In the genomic region with DNA sequence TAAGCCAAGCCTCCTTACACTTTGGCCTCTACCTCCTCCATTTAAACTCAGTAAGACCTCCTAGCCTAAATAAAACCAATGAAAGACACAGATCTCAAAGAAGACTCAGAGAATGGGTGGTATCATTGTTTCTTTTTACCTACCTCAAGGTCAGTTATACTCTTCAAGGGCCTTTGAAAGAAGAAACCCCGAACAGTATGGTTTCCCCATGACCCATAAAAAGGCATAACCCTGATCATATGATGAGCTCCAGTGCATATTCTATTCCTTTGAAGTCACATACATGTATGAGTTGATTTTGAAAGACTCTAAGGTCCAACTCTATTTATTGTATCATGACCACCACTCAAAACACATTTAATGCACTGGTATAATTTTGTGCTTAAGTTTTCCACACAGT, we compare ENCODE assay signal across 8 mouse cellular contexts. TPM values are rescaled to one million over a fixed set of nuclear protein-coding genes. Genes with fewer than 3 reads are reported as not detected.
DNase-seq lines count a peak whose midpoint lies in the region; ATAC-seq and TF ChIP-seq lines count a peak whose summit lies in the region.

Ell2 (plus strand) TSS at position 301 of the 400 bp plus-strand sequence.

- 0 out of 2 replicates have a peak, but pooled peaks cover 3% of the 10 kb centered on the region for H3K27me3 ChIP-seq in neural tube, embryonic 11.5 days (ENCODE audit: control insufficient read depth, insufficient read depth, low read length)
- H3K27me3 ChIP-seq in erythroblast, embryonic 14.5 days (ENCODE audit: control insufficient read depth): no peaks in the 10 kb centered on the region
- no peaks in the 10 kb centered on the region for H3K27me3 ChIP-seq in liver, embryonic 14.5 days (ENCODE audit: control insufficient read depth, insufficient read depth, low read length)

- WGBS in neural tube, embryonic 11.5 days: 100% methylated on average over 1 of the region's 1 CpGs
- WGBS in liver, embryonic 14.5 days (ENCODE audit: insufficient replicate concordance): 92% methylated on average over 1 of the region's 1 CpGs

- H3K4me1 ChIP-seq in neural tube, embryonic 11.5 days (ENCODE audit: control insufficient read depth, insufficient read depth, low read length): no peaks in the 10 kb centered on the region
- peaks cover 37% of the 10 kb centered on the region for H3K4me1 ChIP-seq in erythroblast, embryonic 14.5 days (ENCODE audit: control insufficient read depth)
- H3K4me1 ChIP-seq in liver, embryonic 14.5 days (replicated peaks; ENCODE audit: control insufficient read depth in 2 of 2, insufficient read depth in 2 of 2, low read length in 1 of 2): peaks cover 15 to 17% of the 10 kb centered on the region in 2 experiments

- no peak for TF ChIP-seq CTCF in liver, embryonic 14.5 days (IDR thresholded peaks at IDR 0.05; ENCODE audit: low read depth)

- TF ChIP-seq EP300 in liver, embryonic 14.5 days (IDR thresholded peaks at IDR 0.05; ENCODE audit: low read depth): no peak

- DNase-seq in neural tube, embryonic 11.5 days (ENCODE audit: low spot score): no peak
- no peak for DNase-seq in neural tube, embryonic 10.5 days (ENCODE audit: extremely low spot score, low spot score)
- DNase-seq in liver, embryonic 14.5 days (ENCODE audit: low read depth in 3 of 3, low spot score in 3 of 3): no peak
- no peak for DNase-seq in spleen, adult 12 weeks (ENCODE audit: low spot score)
- no peak for DNase-seq in frontal cortex, postnatal 25 days (ENCODE audit: low spot score in 2 of 2)

- H3K4me3 ChIP-seq in neural tube, embryonic 11.5 days (ENCODE audit: low read depth, low read length): peak within 1 kb of the TSS; percentile 76
- peak within 1 kb of the TSS; percentile 100 for H3K4me3 ChIP-seq in erythroblast, embryonic 14.5 days (replicated peaks)
- H3K4me3 ChIP-seq in liver, embryonic 14.5 days (ENCODE audit: insufficient read depth in 1 of 2, low read depth in 2 of 2, low read length in 2 of 2): peak within 1 kb of the TSS; percentile 82 to 89

- H3K9ac ChIP-seq in neural tube, embryonic 11.5 days (ENCODE audit: low read length): peak within 1 kb of the TSS; percentile 71
- H3K9ac ChIP-seq in liver, embryonic 14.5 days (replicated peaks): peak within 1 kb of the TSS; percentile 96

- no peak for ATAC-seq in neural tube, embryonic 11.5 days (ENCODE audit: insufficient read depth, low FRiP score, low TSS enrichment)
- ATAC-seq in hematopoietic stem cell, adult 5-6 weeks (replicated peaks in 1 of 2; ENCODE audit: insufficient read depth in 1 of 2, low FRiP score in 2 of 2, low TSS enrichment in 1 of 2, low read depth in 1 of 2, poor library complexity in 2 of 2, severe bottlenecking in 2 of 2): no peak
- ATAC-seq in liver, embryonic 14.5 days (ENCODE audit: insufficient read depth): no peak
- ATAC-seq in inflammation-experienced regulatory T-cells, adult 6 months: no peak

- H3K36me3 ChIP-seq in neural tube, embryonic 11.5 days (ENCODE audit: control insufficient read depth, insufficient read depth, low read length): no peaks in the 10 kb centered on the region
- H3K36me3 ChIP-seq in erythroblast, embryonic 14.5 days (ENCODE audit: control insufficient read depth): peaks cover 33% of the 10 kb centered on the region
- peaks cover 16% of the 10 kb centered on the region for H3K36me3 ChIP-seq in liver, embryonic 14.5 days (replicated peaks; ENCODE audit: control insufficient read depth, insufficient read depth, low read depth)

- H3K27ac ChIP-seq in neural tube, embryonic 11.5 days (ENCODE audit: low read depth, low read length): no peak within 1 kb of the TSS
- peak within 1 kb of the TSS; percentile 76 for H3K27ac ChIP-seq in liver, embryonic 14.5 days

- H3K9me3 ChIP-seq in neural tube, embryonic 11.5 days (ENCODE audit: control insufficient read depth, low read length): no peaks in the 10 kb centered on the region
- H3K9me3 ChIP-seq in erythroblast, embryonic 14.5 days (ENCODE audit: control insufficient read depth, low read length): no peaks in the 10 kb centered on the region; the same call in 1 of the 2 replicates
- H3K9me3 ChIP-seq in liver, embryonic 14.5 days (ENCODE audit: control insufficient read depth, low read length): no peaks in the 10 kb centered on the region

- H3K4me2 ChIP-seq in neural tube, embryonic 11.5 days (ENCODE audit: low read depth): peak within 1 kb of the TSS; percentile 78
- H3K4me2 ChIP-seq in liver, embryonic 14.5 days (ENCODE audit: low read depth): peak within 1 kb of the TSS; percentile 95

RNA-seq across cellular contexts. Expression of gene Ell2, which starts in this region (rescaled TPM):
- polyA plus RNA-seq in neural tube, embryonic 11.5 days (2014; fragmentation: Nextera tagmentation; extraction: Ambion mirVana): 5.3 and 5.9 TPM in 2 replicates
- polyA plus RNA-seq in erythroblast, embryonic 14.5 days (2012): 7.5 and 16.5 TPM in 2 replicates
- 19.0 and 30.9 TPM in 2 replicates for total RNA-seq in hematopoietic stem cell, adult 5-6 weeks (2017)
- 20.2 and 30.5 TPM in 2 replicates for polyA plus RNA-seq in liver, embryonic 14.5 days (2012; rRNA removed)
- 41.2 and 44.0 TPM in 2 replicates for polyA plus RNA-seq in liver, embryonic 14.5 days (2014; fragmentation: Nextera tagmentation; extraction: Ambion mirVana)
- polyA plus RNA-seq in inflammation-experienced regulatory T-cells, adult 6 months (2017; shearing (Covaris generic)): 1 to 10 TPM; 4.5 to 6.7 (median 5.4) TPM
